Mouse (Mus musculus): ENCODE measurements at regions not wholly inside any gene's neighbourhood (a gene's known extent, or its start where the extent isn't known, plus 50 kb on each side); places are given as distances from the start of the nearest gene placed in this dataset.

DNA sequence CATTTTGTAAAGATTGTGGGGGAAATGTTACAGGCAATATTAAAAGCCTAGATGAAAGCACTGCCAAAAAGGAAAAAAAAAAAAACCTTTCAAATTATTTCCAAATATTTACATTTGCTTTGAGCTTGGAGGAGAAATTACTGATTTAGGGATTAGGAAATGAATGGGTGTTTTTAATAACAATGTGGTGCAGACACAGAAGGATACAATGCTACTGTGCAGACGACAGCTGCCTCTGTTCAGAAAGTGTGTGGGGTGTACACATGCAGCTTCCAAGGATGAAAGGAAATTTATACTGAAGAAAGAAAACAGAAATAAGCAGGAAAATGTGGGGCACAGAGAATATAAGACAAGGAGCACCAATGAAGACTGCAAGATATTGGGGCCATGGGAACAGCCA is 3070.3 kb upstream of the Gm6569 start:
- Histone ChIP-seq H3K9ac (ENCODE audit: low read length) (no peak overlapping the region), H3K4me2 (ENCODE audit: low read depth, low read length) (no peak overlapping the region), H3K9me3 (replicated peaks; ENCODE audit: control insufficient read depth, low read length) (peaks cover 2% of the 10 kb centered on the region; the same call in 1 of the 2 replicates), H3K36me3 (ENCODE audit: control insufficient read depth, insufficient read depth) (no peaks in the 10 kb centered on the region), H3K27ac (ENCODE audit: low read length) (no peak overlapping the region), H3K27me3 (ENCODE audit: control insufficient read depth, insufficient read depth, low read length) (no peaks in the 10 kb centered on the region), H3K4me1 (ENCODE audit: control insufficient read depth, insufficient read depth, low read length) (no peaks in the 10 kb centered on the region), H3K4me3 (ENCODE audit: low read length) (no peak overlapping the region)
- 51% methylated on average over 1 of the region's 1 CpGs for WGBS
- ATAC-seq (replicated peaks; ENCODE audit: extremely low read depth, insufficient read depth, low FRiP score) = no peak

DNA sequence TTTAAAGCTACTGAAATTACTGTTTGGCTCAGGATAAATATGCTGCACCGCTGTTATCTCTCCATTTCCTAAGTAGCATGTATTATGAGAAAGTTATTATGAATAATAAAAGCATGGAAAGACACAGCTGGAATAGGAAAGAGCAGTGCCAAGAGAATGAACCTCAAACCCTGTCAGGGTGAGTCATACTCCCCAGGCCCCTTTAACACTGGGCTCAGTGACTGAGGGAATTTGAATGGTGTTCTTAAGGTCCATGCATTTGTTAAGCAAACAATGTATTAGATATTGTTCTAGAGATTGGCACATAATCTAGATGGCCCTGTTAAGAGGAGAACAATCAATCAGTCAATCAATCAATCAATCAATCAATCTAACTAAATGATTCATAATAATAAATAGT is 3069.8 kb upstream of the Gm6569 start:
- WGBS = 48% methylated on average over 1 of the region's 1 CpGs
- Histone ChIP-seq H3K4me2 (ENCODE audit: low read depth, low read length) (no peak overlapping the region), H3K9ac (ENCODE audit: low read length) (no peak overlapping the region), H3K9me3 (replicated peaks; ENCODE audit: control insufficient read depth, low read length) (peaks cover 2% of the 10 kb centered on the region; the same call in 1 of the 2 replicates), H3K4me1 (ENCODE audit: control insufficient read depth, insufficient read depth, low read length) (no peaks in the 10 kb centered on the region), H3K4me3 (ENCODE audit: low read length) (no peak overlapping the region), H3K36me3 (ENCODE audit: control insufficient read depth, insufficient read depth) (no peaks in the 10 kb centered on the region), H3K27ac (ENCODE audit: low read length) (no peak overlapping the region), H3K27me3 (ENCODE audit: control insufficient read depth, insufficient read depth, low read length) (no peaks in the 10 kb centered on the region)
- ATAC-seq (replicated peaks; ENCODE audit: extremely low read depth, insufficient read depth, low FRiP score) = no peak

DNA sequence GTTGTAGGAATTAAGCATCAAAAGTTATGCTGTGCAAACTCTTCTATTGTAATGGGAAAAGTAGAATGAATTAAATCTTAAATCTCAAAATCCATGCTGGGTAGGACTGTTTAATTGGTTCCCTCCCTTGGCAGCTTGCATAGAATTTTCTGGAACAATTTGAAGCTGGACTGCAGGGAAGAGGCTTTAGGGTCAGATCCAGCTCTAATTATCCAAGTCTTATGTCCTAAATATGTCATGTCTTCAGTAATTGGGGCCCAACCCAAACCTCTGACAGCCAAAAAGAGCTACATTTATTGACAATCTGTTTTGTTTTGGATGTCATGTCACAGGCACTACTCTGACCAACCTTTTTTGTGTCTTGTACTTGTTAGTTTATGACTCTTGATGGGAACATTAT is 3068.9 kb upstream of the Gm6569 start:
- no peak overlapping the region for H3K9ac ChIP-seq (ENCODE audit: low read length)
- no peak overlapping the region for H3K4me3 ChIP-seq (ENCODE audit: low read length)
- H3K9me3 ChIP-seq (replicated peaks; ENCODE audit: control insufficient read depth, low read length) = peaks cover 2% of the 10 kb centered on the region; the same call in 1 of the 2 replicates
- H3K4me1 ChIP-seq (ENCODE audit: control insufficient read depth, insufficient read depth, low read length) = no peaks in the 10 kb centered on the region
- H3K4me2 ChIP-seq (ENCODE audit: low read depth, low read length) = no peak overlapping the region
- no peaks in the 10 kb centered on the region for H3K27me3 ChIP-seq (ENCODE audit: control insufficient read depth, insufficient read depth, low read length)
- no peaks in the 10 kb centered on the region for H3K36me3 ChIP-seq (ENCODE audit: control insufficient read depth, insufficient read depth)
- no peak for ATAC-seq (replicated peaks; ENCODE audit: extremely low read depth, insufficient read depth, low FRiP score)
- no peak overlapping the region for H3K27ac ChIP-seq (ENCODE audit: low read length)

Measured in heart, embryonic 16.5 days (tissue).